Mouse (Mus musculus) brown adipose tissue, adult 24 weeks (tissue): ENCODE measurements around the gene Ckap2l. TPM values are rescaled to one million over a fixed set of nuclear protein-coding genes. Genes with fewer than 3 reads are reported as not detected.

Source experiments
- H3K27ac ChIP-seq: fragments of 200-500 bp; replicated peaks from 2 replicates; pipeline ENCODE4 v1.5.1; 2012; ENCODE audit warnings: low read depth, mild to moderate bottlenecking, low read length
- H3K4me1 ChIP-seq: fragments of 200-500 bp; 2 replicates; pipeline ENCODE4 v1.6.1; 2012; ENCODE audit warnings: low read length, mixed read lengths; ENCODE audit not compliant: control insufficient read depth, insufficient read depth, insufficient read length
- H3K4me3 ChIP-seq: fragments of 200-500 bp; 2 replicates; pipeline ENCODE4 v1.5.1; 2012; ENCODE audit warnings: low read depth, mild to moderate bottlenecking, low read length, moderate library complexity; ENCODE audit not compliant: insufficient read depth
- polyA plus RNA-seq: library from polyadenylated mRNA; stranded (reverse); fragments of >200 nt; gene quantifications from 2 replicates; pipeline ENCODE4 v1.2.4, GENCODE M21; 2012; ENCODE audit not compliant: missing spikeins, insufficient read depth, insufficient read length

Ckap2l gene
- 0.38 TPM in 1 of 2 replicates, not detected in the other for polyA plus RNA-seq

GRCm38 (mm10) chr2:129296671-129297588 is at the start of gene Ckap2l:
TSS of gene Ckap2l (minus strand) at chr2:129297212.
- H3K4me1 ChIP-seq, result no peaks in the 10 kb centered on the region
- peak within 1 kb of the TSS; percentile 79 for H3K27ac ChIP-seq
- peak within 1 kb of the TSS; percentile 68 for H3K4me3 ChIP-seq

- Histone ChIP-seq H3K4me3 (no peak overlapping the region), H3K27ac (no peak overlapping the region), H3K4me1 (no peaks in the 10 kb centered on the region)
Observed at GRCm38 (mm10) chr2:129338138-129338621, 41.2 kb upstream of the Ckap2l start.

GRCm38 (mm10) chr2:129333471-129333870 is 36.5 kb upstream of the Ckap2l start:
- Histone ChIP-seq H3K27ac (no peak overlapping the region), H3K4me1 (no peaks in the 10 kb centered on the region; the same call in 1 of the 2 replicates), H3K4me3 (no peak overlapping the region)

GRCm38 (mm10) chr2:129330540-129330939 is 33.5 kb upstream of the Ckap2l start:
- no peak overlapping the region for H3K27ac ChIP-seq

GRCm38 (mm10) chr2:129330024-129330423 is 33.0 kb upstream of the Ckap2l start:
- Histone ChIP-seq H3K4me1 (no peaks in the 10 kb centered on the region; the same call in 1 of the 2 replicates), H3K4me3 (no peak overlapping the region), H3K27ac (no peak overlapping the region)

More at GRCm38 (mm10) chr2:129330540-129330939, 33.5 kb upstream of the Ckap2l start:
- Histone ChIP-seq H3K4me1 (no peaks in the 10 kb centered on the region; the same call in 1 of the 2 replicates), H3K4me3 (no peak overlapping the region)

- H3K27ac ChIP-seq, result no peak overlapping the region
- no peak overlapping the region for H3K4me3 ChIP-seq
- no peaks in the 10 kb centered on the region; the same call in 1 of the 2 replicates for H3K4me1 ChIP-seq
Observed at GRCm38 (mm10) chr2:129328238-129328637, 31.2 kb upstream of the Ckap2l start.

GRCm38 (mm10) chr2:129324216-129324615 is 27.2 kb upstream of the Ckap2l start:
- H3K4me1 ChIP-seq, result no peaks in the 10 kb centered on the region
- H3K27ac ChIP-seq, result no peak overlapping the region
- H3K4me3 ChIP-seq, result no peak overlapping the region

GRCm38 (mm10) chr2:129322117-129322635 is 25.2 kb upstream of the Ckap2l start:
- H3K4me1 ChIP-seq, result no peaks in the 10 kb centered on the region
- H3K4me3 ChIP-seq, result no peak overlapping the region
- H3K27ac ChIP-seq, result no peak overlapping the region

GRCm38 (mm10) chr2:129320033-129320605 is 23.1 kb upstream of the Ckap2l start:
- Histone ChIP-seq H3K4me3 (no peak overlapping the region), H3K4me1 (no peaks in the 10 kb centered on the region), H3K27ac (no peak overlapping the region)

- Histone ChIP-seq H3K27ac (no peak overlapping the region), H3K4me1 (no peaks in the 10 kb centered on the region), H3K4me3 (no peak overlapping the region)
Observed at GRCm38 (mm10) chr2:129315831-129316230, 18.8 kb upstream of the Ckap2l start.

- Histone ChIP-seq H3K4me3 (no peak overlapping the region), H3K4me1 (no peaks in the 10 kb centered on the region), H3K27ac (no peak overlapping the region)
Observed at GRCm38 (mm10) chr2:129314880-129315279, 17.9 kb upstream of the Ckap2l start.

- H3K4me3 ChIP-seq, result no peak overlapping the region
- no peak overlapping the region for H3K27ac ChIP-seq
- H3K4me1 ChIP-seq, result no peaks in the 10 kb centered on the region
Observed at GRCm38 (mm10) chr2:129313934-129314333, 16.9 kb upstream of the Ckap2l start.

- Histone ChIP-seq H3K4me3 (no peak within 1 kb of the TSS), H3K4me1 (no peaks in the 10 kb centered on the region), H3K27ac (no peak within 1 kb of the TSS)
Observed at GRCm38 (mm10) chr2:129309836-129310235, 12.8 kb upstream of the Ckap2l start, which contains the start of gene Il1a. TSS of gene Il1a (minus strand) at chr2:129309972.

GRCm38 (mm10) chr2:129306020-129306419 is 9.0 kb upstream of the Ckap2l start:
- H3K27ac ChIP-seq, result no peak overlapping the region
- no peak overlapping the region for H3K4me3 ChIP-seq
- no peaks in the 10 kb centered on the region for H3K4me1 ChIP-seq

GRCm38 (mm10) chr2:129297589-129297982 is 574 bp upstream of the Ckap2l start:
- Histone ChIP-seq H3K4me1 (no peaks in the 10 kb centered on the region), H3K4me3 (peak overlapping the region; percentile 63), H3K27ac (peak overlapping the region; percentile 79)
